Mouse (Mus musculus): ENCODE results near the gene Sp3.

DNA sequence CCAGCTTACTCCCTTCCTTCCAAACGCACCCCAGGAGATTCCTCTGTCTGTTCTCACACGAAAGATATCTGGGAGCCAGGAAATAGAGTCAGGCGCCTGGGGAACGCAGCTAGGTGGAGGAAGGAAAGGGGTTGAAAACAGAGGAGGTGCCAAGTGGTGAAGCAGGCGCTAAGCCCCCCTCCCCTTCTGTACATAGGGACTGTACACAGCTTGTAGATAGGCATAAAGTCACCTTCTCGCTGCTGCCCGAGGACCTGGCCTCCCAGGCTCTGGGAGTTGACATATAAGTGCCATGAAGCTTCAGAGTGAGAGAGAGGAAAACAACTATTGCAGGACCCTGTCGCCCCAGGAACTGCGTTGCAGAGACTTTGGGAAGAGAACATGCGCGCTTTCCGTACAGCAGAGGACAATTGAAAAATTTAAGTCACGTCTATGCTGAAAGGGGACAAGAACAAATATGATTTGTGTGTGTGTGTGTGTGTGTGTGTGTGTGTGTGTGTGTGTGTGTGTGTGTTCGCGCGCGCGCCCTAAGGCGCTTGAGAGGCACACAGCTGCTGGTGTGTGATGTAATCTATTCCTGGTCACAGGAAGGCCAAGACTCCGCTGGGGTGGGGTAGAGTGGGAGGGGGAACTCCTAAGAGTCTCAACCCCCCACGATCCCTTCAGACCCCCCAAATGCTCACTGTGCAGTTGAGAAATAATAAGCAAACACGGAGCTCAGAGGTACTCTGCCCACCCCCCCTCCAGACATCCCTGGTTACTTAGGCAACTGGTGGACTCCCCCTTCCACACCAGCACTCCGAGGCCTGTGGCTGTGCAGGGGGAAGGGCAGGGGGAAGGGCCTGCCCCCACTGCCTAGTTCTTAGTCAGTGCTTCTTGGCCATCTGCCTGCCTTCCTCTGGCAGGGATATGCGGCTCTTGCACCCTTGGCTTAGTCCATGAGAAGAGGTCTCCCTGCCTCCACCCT, 23.8 kb upstream of the Sp3 start:
- TF ChIP-seq CTCF (IDR thresholded peaks at IDR 0.05; ENCODE audit: control insufficient read depth, insufficient read depth, low read length) (no peak), POLR2A (IDR thresholded peaks at IDR 0.05; ENCODE audit: borderline replicate concordance, control insufficient read depth, low read depth, low read length) (no peak)

All from bone marrow, adult 2 months (tissue).